Mouse (Mus musculus) kidney, postnatal 25 days (tissue): Measurements from ENCODE around the gene Itga3.
A peak's percentile ranks its signal among the peaks of the same experiment; 100 is the strongest.

Experiments
- DNase-seq, 2 experiments: peaks; one replicate each; pipeline ENCODE4 v3.0.0; 2021; ENCODE audit warnings: mixed read lengths in 2 of 2

Gene Itga3

DNA sequence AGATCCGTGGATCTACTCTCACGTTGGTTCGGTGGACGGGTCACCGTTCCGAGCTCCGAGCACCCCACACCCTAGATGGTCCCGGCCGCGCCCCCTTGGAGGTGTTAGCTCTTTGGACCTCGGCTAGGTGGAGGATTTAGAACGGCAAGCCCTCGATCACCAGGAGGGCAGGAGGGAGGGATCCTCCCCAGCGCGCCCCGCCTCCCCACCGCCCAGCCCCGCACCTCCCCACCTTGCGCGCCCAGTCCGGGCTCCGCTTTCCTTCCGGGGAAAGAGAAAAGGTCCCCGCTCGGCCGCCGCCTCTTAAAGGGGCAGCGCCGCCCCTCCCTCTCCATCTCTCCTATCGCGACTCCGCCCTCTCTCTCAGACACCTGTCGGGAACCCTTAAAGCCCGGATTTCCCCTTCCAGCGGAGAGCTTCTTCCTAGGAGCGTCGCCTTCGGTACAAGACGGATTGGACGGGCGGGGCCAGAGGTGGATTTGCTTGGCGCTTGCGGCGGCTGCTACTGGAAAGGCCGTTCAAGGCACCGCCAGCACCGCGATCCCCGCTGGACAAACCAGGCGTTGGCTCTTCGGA is at the start of gene Itga3:
Itga3 (minus strand) TSS at position 266 of the 576 bp plus-strand sequence.
- peak; percentile 86 to 94 for DNase-seq

GRCm38 (mm10) chr11:95125366-95125948 is 48.9 kb upstream of the Itga3 start:
- no peak for DNase-seq

GRCm38 (mm10) chr11:95122100-95122489 is 45.5 kb upstream of the Itga3 start:
- DNase-seq, result no peak

DNA sequence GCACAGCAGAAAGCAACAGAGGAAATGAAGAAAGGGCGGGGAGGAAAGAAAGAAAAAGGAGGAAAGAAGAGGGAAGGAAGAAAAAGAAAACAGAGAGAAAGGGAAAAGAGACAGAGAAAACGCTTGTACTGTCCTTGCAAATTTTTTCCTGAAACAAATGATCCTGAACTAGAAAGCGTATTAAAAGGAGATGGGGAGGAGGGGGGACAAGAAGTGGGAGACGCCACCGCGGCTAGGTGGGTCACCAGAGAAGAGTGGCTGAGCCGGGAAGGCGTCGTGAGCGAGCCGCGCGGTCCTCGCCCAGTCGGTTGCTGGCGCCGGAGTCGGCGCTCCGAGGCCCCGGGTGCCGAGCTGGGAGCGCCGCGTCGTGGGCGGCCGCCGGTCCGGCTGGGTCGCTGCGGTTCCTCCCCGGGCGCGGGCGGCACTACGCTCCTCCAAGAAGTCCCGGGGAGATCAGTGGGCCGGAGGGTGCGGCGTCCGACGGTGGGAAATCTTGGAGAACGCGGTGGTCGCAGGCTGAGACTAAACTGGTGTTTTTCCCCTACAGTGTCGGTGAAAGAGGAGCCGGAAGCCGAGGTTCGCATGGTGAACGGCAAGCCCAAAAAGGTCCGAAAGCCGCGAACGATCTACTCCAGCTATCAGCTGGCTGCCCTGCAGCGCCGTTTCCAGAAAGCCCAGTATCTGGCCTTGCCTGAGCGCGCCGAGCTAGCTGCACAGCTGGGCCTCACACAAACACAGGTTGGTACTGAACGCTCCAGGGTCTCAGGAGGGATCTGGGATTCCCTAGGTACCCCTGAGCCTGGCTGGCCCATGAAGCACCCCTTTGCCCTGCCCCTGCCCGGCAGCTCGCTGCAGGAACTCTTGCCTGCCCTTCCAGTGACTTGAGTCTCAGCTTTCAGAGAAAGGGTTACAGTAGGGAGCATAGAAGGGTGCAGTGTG is 44.8 kb upstream of the Itga3 start:
- no peak for DNase-seq

DNA sequence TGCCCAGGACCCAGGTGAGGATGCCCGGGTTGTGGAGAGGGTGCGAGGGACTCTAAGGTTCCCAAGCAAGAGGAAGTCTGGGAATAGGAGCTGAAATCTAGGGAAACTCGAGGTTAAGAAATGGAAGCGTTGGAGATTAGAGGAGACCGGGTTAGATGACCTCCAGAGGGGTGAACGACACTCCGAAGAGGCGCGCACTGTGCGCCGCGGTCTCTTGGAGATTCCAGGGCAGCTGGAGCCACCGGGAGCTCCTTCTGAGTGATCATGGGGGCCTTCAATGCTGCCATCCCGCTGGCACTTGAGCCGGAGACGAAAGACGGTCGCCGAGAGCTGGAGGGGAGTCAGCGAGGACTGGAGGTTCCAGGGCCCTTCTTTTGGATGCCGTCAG is 44.0 kb upstream of the Itga3 start:
- no peak for DNase-seq

- DNase-seq, result peak; percentile 38 to 58
These were observed 43.5 kb upstream of the Itga3 start, which contains the start of gene Dlx3 for GRCm38 (mm10) chr11:95119990-95120632. Dlx3 (plus strand) TSS chr11:95120119.

DNA sequence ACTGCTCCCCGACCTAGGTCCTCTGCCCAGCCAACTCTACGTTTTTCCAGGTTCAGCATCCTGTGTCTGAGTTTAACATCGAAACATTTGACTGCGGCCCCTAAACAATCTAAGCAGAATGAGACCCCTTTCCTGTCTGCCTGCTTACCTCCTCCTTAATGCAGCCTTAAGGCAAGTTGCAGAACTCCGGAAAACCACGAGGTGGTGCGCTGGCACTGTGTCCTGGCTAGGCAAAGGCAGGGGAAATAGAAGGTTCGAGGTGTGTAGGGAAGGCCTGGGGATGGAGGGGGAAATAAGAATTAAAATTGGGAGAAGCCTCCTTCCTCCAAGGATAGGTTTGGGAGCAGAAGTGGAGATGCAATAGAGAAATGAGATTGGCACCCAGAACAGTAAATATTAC is 41.9 kb upstream of the Itga3 start:
- peak; percentile 73 to 80 for DNase-seq

DNA sequence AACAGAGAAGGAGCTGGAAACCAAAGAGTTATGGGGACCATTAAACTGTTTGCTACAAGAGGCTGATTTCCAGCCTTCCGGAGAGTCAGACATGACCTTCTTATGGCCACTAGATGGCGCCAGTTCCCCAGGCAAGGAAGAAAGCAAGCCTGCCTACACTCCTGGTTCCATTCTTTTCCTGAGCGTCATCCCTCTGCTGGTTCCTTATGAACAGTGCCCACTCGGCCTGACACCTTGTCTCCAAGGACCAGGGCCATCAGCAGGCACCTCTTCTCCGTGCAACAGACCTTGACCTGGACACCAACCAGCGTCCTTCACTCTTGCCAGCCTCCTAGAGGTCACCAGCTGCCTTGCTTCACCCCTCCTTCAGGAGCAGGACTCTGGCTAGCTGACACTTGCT is 40.4 kb upstream of the Itga3 start:
- DNase-seq, result peak; percentile 74 to 83

GRCm38 (mm10) chr11:95110081-95110480 is 33.5 kb upstream of the Itga3 start:
- no peak for DNase-seq

GRCm38 (mm10) chr11:95109000-95109399 is 32.4 kb upstream of the Itga3 start:
- DNase-seq, result peak in 1 of 2 experiments; percentile 36

DNA sequence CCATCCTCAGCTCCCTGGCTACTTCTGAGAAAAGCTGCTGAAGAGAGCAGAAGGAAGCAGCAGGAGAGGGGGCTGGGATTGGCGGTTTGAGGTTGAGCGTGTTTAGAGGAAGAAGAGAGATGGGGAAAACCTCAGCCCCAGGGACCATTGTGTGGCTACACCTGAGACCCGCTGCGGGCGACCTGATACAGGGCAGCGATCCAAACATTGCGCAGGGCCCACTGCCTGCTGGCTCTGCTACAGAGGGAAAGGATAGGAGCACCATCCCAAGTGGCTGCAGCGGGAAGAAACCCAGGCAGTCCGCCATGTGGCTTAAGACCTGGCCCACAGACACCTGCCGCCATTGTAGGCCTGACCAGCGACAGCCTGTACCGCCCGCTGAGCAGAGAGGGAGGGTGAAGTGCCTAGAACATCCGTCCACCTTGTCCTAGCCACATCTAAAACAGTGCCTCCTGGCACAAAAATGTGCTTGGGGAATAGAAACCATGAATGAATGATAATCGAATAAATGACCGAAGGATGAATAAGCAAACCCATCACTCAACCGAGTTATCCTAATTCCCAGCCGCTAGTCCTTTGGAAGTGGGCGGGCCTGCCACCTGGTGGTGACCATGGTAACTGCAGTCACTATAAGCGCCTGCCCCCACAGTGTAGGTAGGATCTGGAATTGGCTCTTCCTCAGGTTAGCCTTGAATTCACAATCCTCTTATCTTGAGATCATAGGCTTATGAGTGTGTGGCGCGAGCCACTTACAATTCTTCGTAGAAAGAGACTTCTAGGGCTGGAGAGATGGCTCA is 30.0 kb upstream of the Itga3 start:
- peak; percentile 80 to 89 for DNase-seq

DNA sequence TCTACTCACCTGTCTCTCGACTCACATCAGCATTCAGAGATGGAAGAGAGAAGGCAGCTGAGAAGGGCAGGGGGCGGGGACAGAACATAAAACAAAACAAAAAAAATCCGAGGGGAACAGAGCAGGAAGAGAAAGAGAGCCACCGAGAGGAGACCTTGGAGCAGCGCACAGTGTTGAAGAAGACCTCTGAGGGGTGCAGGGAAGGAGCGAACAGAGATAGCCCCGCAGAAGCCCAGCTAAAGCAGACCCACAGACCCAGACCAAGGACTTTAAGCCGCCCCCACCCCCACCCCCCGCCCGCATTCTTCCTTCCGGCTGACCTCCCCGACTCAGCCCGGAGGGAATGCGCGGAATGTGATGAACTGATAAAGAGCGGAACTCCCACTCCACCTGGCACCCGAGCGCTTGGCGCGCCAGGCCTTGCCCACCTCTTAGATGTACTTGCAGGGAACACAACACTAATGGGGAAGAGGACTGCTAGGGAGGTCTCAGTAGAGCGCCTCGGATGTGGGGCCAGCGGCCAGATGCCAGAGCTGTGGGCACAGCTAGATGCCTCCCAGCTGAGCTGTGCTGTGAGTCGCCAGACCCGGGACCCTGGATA is 28.8 kb upstream of the Itga3 start:
- DNase-seq, result peak in 1 of 2 experiments; percentile 67

DNA sequence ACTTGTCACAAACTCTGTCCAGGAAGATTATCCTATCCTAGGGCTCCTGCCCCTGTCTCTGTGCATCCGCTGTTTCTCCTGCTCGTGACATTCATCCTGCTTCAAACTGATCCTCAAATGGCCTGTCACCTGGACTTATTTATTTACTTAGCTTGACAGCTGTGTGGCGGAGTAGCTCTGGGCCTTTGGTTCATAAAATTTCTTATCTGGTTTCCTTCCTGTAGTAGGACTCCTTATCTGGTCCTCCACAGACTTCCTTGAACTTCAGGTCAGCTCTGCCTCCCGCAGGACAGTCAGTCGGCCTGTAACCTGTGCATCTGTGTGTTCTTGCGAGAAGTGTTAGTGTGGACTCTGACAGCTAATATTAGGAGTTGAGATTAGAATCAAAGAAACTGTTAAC is 27.7 kb upstream of the Itga3 start:
- DNase-seq, result peak in 1 of 2 experiments; percentile 73

DNA sequence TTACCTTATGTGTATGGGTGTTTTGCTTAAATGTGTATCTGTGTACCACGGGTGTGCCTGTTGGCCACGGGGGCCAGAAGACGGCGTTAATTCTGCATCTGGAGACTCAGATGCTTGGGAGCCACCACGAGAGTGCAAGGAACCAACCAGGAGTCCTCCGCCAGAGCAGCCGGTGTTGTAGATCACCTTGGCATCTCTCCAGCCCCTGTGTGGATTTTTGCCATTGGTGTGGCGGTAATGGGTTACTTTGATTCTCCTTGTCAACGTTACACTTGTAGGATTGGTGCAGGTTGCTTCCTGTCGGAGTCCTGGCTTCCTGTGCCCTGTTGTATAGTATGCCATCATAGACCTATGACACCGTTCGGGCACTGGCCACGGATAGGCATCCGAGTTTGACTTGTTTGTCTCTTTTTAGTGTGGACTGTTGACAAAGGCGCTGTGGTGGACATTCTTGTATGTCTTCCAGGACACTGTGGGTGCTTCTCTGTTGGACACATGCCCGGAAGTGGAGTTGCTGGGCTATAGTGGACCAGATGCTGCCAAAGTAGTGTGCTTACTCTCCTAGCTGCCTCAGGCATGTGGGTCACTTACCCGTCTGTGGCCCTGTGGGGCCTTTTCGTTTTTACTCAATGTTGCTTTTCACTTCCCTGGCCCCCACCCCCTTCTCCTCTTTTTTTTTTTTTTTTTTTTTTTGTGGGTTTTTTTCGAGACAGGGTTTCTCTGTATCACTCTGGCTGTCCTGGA is 25.7 kb upstream of the Itga3 start:
- DNase-seq, result peak; percentile 55 to 62

DNA sequence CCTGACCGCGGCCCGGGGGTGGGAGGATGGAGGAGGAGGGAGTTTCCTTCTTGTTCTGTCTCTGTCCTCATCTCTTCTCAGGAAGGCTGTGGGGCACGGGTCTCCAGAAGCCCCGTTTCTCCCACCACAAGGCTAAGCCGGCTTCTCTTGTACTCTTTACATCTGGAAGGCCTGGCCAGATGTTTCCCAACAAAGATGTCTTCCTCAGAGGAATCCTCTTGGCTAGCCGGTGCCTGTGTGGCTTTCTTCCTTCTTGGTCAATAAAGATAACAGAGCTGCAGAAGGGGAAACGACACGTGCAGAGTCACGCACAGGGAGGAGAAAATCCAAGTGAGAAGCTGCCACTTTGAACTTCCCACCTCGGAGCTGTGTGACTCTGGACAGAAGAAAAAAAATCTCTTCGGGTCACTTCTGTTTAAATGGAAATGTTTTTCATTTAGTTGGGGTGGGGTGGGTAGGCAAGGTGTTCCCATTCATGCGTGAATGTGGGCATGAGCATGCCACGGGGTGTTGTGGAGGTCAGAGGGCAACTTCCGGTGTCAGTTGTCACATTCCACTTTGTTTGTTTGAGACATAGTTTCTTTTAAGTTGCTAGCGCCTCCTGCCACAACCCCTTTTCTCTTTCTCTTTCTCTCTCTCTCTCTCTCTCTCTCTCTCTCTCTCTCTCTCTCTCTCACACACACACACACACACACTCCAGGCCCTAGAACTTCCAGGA is 24.6 kb upstream of the Itga3 start:
- DNase-seq, result peak in 1 of 2 experiments; percentile 46

GRCm38 (mm10) chr11:95100393-95100792 is 23.8 kb upstream of the Itga3 start:
- peak in 1 of 2 experiments; percentile 41 for DNase-seq

- no peak for DNase-seq
These were observed 21.9 kb upstream of the Itga3 start for GRCm38 (mm10) chr11:95098346-95099095.

GRCm38 (mm10) chr11:95097889-95098288 is 21.3 kb upstream of the Itga3 start:
- DNase-seq, result no peak

DNA sequence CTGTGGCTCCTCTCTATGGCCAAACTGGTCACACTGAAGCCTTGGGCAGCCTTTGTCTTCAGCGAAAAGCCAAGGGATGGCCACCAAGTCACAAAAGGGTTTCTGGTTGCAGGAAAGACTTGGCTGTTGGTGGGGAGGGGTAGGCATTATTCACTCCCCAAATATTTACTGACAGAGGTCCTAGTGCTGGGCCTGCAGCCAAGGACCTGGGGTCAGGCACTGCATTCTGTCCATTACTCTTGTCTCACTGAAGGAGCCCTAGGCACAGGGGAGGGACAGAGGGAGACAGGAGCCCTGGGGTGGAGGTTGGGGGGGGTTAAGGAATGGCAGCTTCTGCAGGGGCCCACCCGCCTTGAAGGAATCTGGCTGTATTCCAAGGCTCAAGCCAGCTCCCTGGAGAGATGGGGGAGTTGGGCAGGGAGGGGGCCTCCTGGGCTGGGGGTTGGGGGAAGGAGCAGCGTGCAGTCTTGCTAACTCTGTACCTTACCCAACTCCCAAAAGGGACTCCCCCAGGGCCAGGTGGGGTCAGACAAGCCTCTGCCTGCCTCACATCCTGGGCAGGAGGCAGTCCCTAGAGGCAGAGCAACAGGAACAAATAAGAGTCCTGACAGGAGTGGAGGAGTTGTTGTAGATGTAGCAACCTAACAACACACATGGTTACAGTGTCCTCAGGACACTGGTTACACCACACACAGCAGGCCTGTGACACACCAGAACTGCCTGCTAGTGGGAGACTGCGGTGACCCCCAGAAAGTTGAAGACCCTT is 20.2 kb upstream of the Itga3 start:
- peak; percentile 40 to 60 for DNase-seq
